In genomic region chr6:146502856-146503255, GRCm38 (mm10) we compare ENCODE assay signal across 8 mouse cellular contexts. TPM values are rescaled to one million over a fixed set of nuclear protein-coding genes. Genes with fewer than 3 reads are reported as not detected.
A peak's percentile ranks its signal among the peaks of the same experiment; 100 is the strongest.
DNase-seq lines count a peak whose midpoint lies in the region; ATAC-seq lines count a peak whose summit lies in the region.

No protein-coding gene starts in this region.

- no peaks in the 10 kb centered on the region for H3K36me3 ChIP-seq in lung, embryonic 15.5 days
- H3K36me3 ChIP-seq in forebrain, embryonic 15.5 days: no peaks in the 10 kb centered on the region
- H3K36me3 ChIP-seq in limb, embryonic 11.5 days (ENCODE audit: control insufficient read depth, insufficient read depth, low read length): no peaks in the 10 kb centered on the region
- no peaks in the 10 kb centered on the region for H3K36me3 ChIP-seq in neural tube, embryonic 14.5 days (ENCODE audit: control insufficient read depth, insufficient read depth, low read length)

- ATAC-seq in lung, embryonic 15.5 days (ENCODE audit: borderline replicate concordance, extremely low read depth, low FRiP score, low TSS enrichment): no peak
- ATAC-seq in forebrain, embryonic 15.5 days (replicated peaks): no peak
- ATAC-seq in limb, embryonic 11.5 days (ENCODE audit: insufficient number of reproducible peaks, low FRiP score, low TSS enrichment, low read depth): no peak
- ATAC-seq in neural tube, embryonic 14.5 days (ENCODE audit: low read depth): no peak

- H3K4me1 ChIP-seq in lung, embryonic 15.5 days: peaks cover 11% of the 10 kb centered on the region; the same call in 1 of the 2 replicates
- H3K4me1 ChIP-seq in forebrain, embryonic 15.5 days: peaks cover 20% of the 10 kb centered on the region
- no peaks in the 10 kb centered on the region for H3K4me1 ChIP-seq in limb, embryonic 11.5 days (ENCODE audit: control insufficient read depth, insufficient read depth, low read length)
- H3K4me1 ChIP-seq in neural tube, embryonic 14.5 days (ENCODE audit: control insufficient read depth, insufficient read depth, low read length): peaks cover 6% of the 10 kb centered on the region

- H3K9ac ChIP-seq in lung, embryonic 15.5 days: no peak overlapping the region; the same call in 1 of the 2 replicates
- peak overlapping the region; percentile 32; the same call in 1 of the 2 replicates for H3K9ac ChIP-seq in forebrain, embryonic 15.5 days (replicated peaks)
- H3K9ac ChIP-seq in limb, embryonic 11.5 days (ENCODE audit: low read length): no peak overlapping the region
- no peak overlapping the region; the same call in 1 of the 2 replicates for H3K9ac ChIP-seq in neural tube, embryonic 14.5 days (replicated peaks; ENCODE audit: low read depth, low read length)

- H3K9me3 ChIP-seq in lung, embryonic 15.5 days: no peaks in the 10 kb centered on the region
- no peaks in the 10 kb centered on the region for H3K9me3 ChIP-seq in forebrain, embryonic 15.5 days
- no peaks in the 10 kb centered on the region for H3K9me3 ChIP-seq in limb, embryonic 11.5 days (ENCODE audit: control insufficient read depth, low read length)
- no peaks in the 10 kb centered on the region for H3K9me3 ChIP-seq in neural tube, embryonic 14.5 days (ENCODE audit: control insufficient read depth, low read length)

- 32% methylated on average over 3 of the region's 3 CpGs for WGBS in lung, embryonic 15.5 days
- WGBS in forebrain, embryonic 15.5 days: 72% methylated on average over 3 of the region's 3 CpGs
- 47% methylated on average over 3 of the region's 3 CpGs for WGBS in limb, embryonic 11.5 days
- 47% methylated on average over 3 of the region's 3 CpGs for WGBS in neural tube, embryonic 14.5 days

- peak overlapping the region; percentile 92 for H3K4me2 ChIP-seq in lung, embryonic 15.5 days
- H3K4me2 ChIP-seq in forebrain, embryonic 15.5 days (replicated peaks): peak overlapping the region; percentile 99
- H3K4me2 ChIP-seq in limb, embryonic 11.5 days (ENCODE audit: low read depth, severe bottlenecking): peak overlapping the region; percentile 85
- H3K4me2 ChIP-seq in neural tube, embryonic 14.5 days (ENCODE audit: low read depth, low read length): peak overlapping the region; percentile 100

- H3K4me3 ChIP-seq in lung, embryonic 15.5 days: peak overlapping the region; percentile 78
- H3K4me3 ChIP-seq in forebrain, embryonic 15.5 days: peak overlapping the region; percentile 61
- peak overlapping the region; percentile 67 for H3K4me3 ChIP-seq in limb, embryonic 11.5 days (ENCODE audit: low read depth, low read length)
- H3K4me3 ChIP-seq in neural tube, embryonic 14.5 days (ENCODE audit: low read depth, low read length): peak overlapping the region; percentile 63

- no peak for DNase-seq in lung, adult 18-20 months
- no peak for DNase-seq in limb, embryonic 11.5 days (ENCODE audit: low spot score)
- DNase-seq in ovary, postnatal 14 days (ENCODE audit: low spot score): no peak
- DNase-seq in natural killer cell, adult 2 months (ENCODE audit: low spot score in 2 of 2): no peak
- no peak for DNase-seq in kidney, adult 9 months

- H3K27ac ChIP-seq in lung, embryonic 15.5 days: no peak overlapping the region
- H3K27ac ChIP-seq in forebrain, embryonic 15.5 days (replicated peaks): no peak overlapping the region
- H3K27ac ChIP-seq in limb, embryonic 11.5 days (replicated peaks; ENCODE audit: low read depth, low read length): no peak overlapping the region
- no peak overlapping the region for H3K27ac ChIP-seq in neural tube, embryonic 14.5 days (ENCODE audit: low read depth, low read length)

- 0 out of 2 replicates have a peak, but pooled peaks cover 6% of the 10 kb centered on the region for H3K27me3 ChIP-seq in lung, embryonic 15.5 days
- peaks cover 20% of the 10 kb centered on the region for H3K27me3 ChIP-seq in forebrain, embryonic 15.5 days
- H3K27me3 ChIP-seq in limb, embryonic 11.5 days (ENCODE audit: control insufficient read depth, insufficient read depth, low read length): no peaks in the 10 kb centered on the region
- H3K27me3 ChIP-seq in neural tube, embryonic 14.5 days (ENCODE audit: control insufficient read depth, insufficient read depth, low read length): 0 out of 2 replicates have a peak, but pooled peaks cover 3% of the 10 kb centered on the region

RNA-seq across cellular contexts. Expression of gene Itpr2, which starts 0.8 kb away (rescaled TPM):
- 15.3 and 18.8 TPM in 2 replicates for polyA plus RNA-seq in lung, embryonic 15.5 days (2015; fragmentation: Nextera tagmentation; extraction: Ambion mirVana)
- polyA plus RNA-seq in forebrain, embryonic 15.5 days (2015; fragmentation: Nextera tagmentation; extraction: Ambion mirVana): 4.2 and 5.1 TPM in 2 replicates
- 5.7 and 6.4 TPM in 2 replicates for polyA plus RNA-seq in limb, embryonic 11.5 days (2014; fragmentation: Nextera tagmentation; extraction: Ambion mirVana)
- polyA plus RNA-seq in neural tube, embryonic 14.5 days (2014; fragmentation: Nextera tagmentation; extraction: Ambion mirVana): 6.1 and 10.3 TPM in 2 replicates
